Mouse (Mus musculus) brain, embryonic 18.5 days (tissue): ENCODE measurements around the gene Rimklb.

ENCODE experiments used
- DNase-seq: peaks from one replicate; pipeline ENCODE4 v3.0.0-alpha.2; 2012; ENCODE audit warnings: low read depth, low spot score

Rimklb gene

DNA sequence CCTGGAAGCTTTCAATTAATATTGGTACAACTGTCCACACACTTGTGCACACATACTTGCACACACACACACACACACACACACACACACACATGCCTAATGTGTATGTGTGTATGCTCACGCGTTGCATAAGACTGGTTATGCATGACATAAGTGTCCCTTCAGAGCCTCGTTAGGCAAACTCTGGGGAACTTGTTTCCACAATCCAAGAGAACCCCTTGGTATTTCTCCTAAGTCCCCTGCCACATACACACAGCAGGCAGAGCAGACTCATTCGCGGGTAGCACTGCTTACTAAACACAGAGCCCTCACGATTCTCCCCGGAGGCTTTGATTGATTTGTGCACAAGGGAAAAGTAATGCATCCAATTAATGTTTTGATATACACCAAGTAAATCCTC lies 81.5 kb downstream of the Rimklb start:
- DNase-seq, result no peak

DNA sequence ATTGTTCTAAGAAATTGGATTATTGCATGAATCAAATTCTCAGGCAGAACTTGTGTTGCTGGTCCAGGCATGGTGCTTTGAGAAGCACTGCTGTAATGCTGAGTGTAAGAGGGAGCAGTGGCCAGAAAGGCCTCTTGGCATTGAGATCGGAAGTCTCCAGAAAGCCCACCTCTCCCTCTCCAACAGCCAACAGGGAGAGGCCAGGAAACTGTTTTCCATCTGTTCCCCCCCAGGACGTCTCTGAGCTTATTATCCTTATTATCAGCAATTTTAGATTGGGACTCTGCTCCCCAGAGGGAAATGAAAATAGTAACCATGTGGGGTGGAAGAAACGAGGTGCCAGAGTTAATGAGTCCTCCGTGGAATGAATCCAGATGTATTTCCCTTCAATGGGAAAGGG lies 82.2 kb downstream of the Rimklb start:
- DNase-seq, result no peak

DNA sequence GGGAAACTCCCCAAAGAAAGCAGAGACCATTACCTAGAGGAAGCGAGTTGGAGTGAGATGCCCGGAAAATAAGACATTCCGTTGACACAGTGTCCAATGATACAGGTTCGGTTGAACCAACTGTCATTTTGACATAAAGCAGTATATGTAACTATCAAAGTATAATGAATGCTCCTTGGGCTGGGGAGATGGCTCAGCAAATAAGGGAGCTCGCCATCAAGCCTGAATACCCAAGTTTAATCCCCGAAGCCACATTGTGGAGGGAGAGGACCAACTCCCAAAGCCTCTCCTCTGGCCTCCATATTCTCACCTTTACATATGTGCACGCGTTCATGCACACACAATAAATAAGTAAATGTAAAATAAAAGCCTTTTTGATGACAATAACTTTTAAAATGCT lies 87.3 kb downstream of the Rimklb start:
- no peak for DNase-seq

DNA sequence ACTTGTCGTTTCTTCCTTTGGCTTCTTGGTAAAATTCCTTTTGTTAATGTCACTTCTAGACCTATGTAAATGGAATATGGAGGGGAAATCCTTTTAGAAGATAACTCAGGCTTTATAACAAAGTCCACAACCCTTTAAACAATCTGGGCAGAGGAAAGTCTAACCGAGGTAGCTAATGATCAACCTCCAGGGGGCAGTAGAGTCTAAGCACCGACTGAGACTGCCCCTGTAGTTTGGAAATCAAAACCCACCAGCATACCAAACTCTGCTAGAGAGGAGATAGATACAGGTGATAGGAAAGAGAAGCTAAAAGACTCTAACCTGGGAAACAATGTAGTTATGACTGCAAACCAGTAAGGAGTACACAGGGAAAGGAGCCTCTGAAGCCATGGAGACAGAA lies 96.3 kb downstream of the Rimklb start:
- DNase-seq, result no peak

DNA sequence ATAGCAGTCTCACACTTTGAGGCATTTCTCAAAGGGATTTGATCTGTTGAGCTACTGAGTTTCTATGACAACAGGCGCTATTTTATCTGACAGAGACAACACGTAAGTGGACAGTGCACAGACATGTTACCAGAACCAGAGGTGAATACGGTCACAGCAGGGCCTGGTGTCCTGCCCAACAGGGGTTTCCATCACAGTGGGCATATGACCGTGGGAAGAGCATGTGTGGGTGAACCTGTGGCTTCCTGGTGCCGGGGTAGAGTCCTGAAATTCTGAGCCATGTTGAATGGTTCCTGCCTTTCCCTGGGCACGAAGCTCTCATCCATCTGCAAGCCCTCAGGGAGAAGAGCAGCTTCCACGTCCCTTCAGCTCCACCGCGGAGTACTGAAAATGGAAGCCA lies 98.3 kb downstream of the Rimklb start:
- no peak for DNase-seq
